ENCODE assay signal across 9 mouse cellular contexts in the genomic region with DNA sequence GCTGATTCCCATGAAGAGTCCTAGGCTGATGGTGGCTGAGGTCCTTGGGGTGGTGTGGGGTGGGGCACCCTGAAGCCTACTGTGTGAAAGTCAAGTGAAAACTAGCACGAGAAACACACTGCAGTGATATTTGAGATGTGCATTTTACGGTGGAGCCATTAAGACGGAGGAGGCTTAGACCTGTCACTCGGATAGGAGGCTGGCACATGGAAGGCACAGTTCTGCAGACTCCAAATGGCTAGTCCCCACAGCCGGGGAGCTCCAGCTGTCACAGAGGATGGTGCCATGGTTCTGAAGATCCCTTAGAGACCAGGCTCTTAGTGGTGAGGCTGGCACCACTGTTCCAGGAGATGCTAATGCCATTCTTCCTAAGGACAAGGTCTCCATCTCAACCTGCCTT. TPM values are rescaled to one million over a fixed set of nuclear protein-coding genes. Genes with fewer than 3 reads are reported as not detected.
DNase-seq lines count a peak whose midpoint lies in the region; ATAC-seq lines count a peak whose summit lies in the region.
"Had no signal": no experiment of that assay in that cellular context is flagged by ENCODE, and none has a peak within 500 bp of the region (broad histone marks: within the 10 kb centered on the region; RNA-seq: fewer than 3 reads in every experiment).

No protein-coding gene starts in this region.

- DNase-seq in cerebellum, adult 9-10 months = peak; percentile 55
- no peak for DNase-seq in cerebellum, postnatal 4 days (ENCODE audit: low spot score in 2 of 2)
- no peak for DNase-seq in neural tube, embryonic 10.5 days (ENCODE audit: extremely low spot score, low spot score)

- H3K9me3 ChIP-seq in hindbrain, embryonic 13.5 days = no peaks in the 10 kb centered on the region
- no peaks in the 10 kb centered on the region for H3K9me3 ChIP-seq in hindbrain, embryonic 12.5 days (replicated peaks)
- no peaks in the 10 kb centered on the region for H3K9me3 ChIP-seq in neural tube, embryonic 13.5 days
- no peaks in the 10 kb centered on the region for H3K9me3 ChIP-seq in stomach, embryonic 15.5 days
- H3K9me3 ChIP-seq: embryonic facial prominence, embryonic 15.5 days had no signal

- 76% methylated on average over 5 of the region's 5 CpGs for WGBS in hindbrain, embryonic 13.5 days
- WGBS in hindbrain, embryonic 12.5 days = 82% methylated on average over 5 of the region's 5 CpGs
- WGBS in neural tube, embryonic 13.5 days = 61% methylated on average over 5 of the region's 5 CpGs
- WGBS in stomach, embryonic 15.5 days = 70% methylated on average over 5 of the region's 5 CpGs

- ATAC-seq in hindbrain, embryonic 13.5 days (ENCODE audit: low FRiP score) = no peak
- no peak for ATAC-seq in hindbrain, embryonic 12.5 days (ENCODE audit: low FRiP score)
- ATAC-seq in neural tube, embryonic 13.5 days (ENCODE audit: low read depth) = no peak
- ATAC-seq in stomach, embryonic 15.5 days (ENCODE audit: insufficient read depth, low FRiP score, low read depth) = no peak
- no peak for ATAC-seq in erythroid progenitor cell, adult 5-6 weeks (replicated peaks; ENCODE audit: low FRiP score, poor library complexity, severe bottlenecking)

- peaks cover 35% of the 10 kb centered on the region for H3K36me3 ChIP-seq in hindbrain, embryonic 13.5 days
- H3K36me3 ChIP-seq in hindbrain, embryonic 12.5 days = peaks cover 32% of the 10 kb centered on the region
- peaks cover 43% of the 10 kb centered on the region for H3K36me3 ChIP-seq in neural tube, embryonic 13.5 days
- H3K36me3 ChIP-seq in stomach, embryonic 15.5 days = no peaks in the 10 kb centered on the region
- H3K36me3 ChIP-seq: embryonic facial prominence, embryonic 15.5 days had no signal

- 0 out of 2 replicates have a peak overlapping the region, but pooled peaks have one; percentile 4 for H3K4me2 ChIP-seq in hindbrain, embryonic 13.5 days
- no peak overlapping the region for H3K4me2 ChIP-seq in hindbrain, embryonic 12.5 days (replicated peaks)
- no peak overlapping the region for H3K4me2 ChIP-seq in neural tube, embryonic 13.5 days
- peak overlapping the region; percentile 32; the same call in 1 of the 2 replicates for H3K4me2 ChIP-seq in stomach, embryonic 15.5 days
- H3K4me2 ChIP-seq: embryonic facial prominence, embryonic 15.5 days had no signal

- peaks cover 58% of the 10 kb centered on the region for H3K4me1 ChIP-seq in hindbrain, embryonic 13.5 days (replicated peaks)
- H3K4me1 ChIP-seq in hindbrain, embryonic 12.5 days = peaks cover 44% of the 10 kb centered on the region
- H3K4me1 ChIP-seq in neural tube, embryonic 13.5 days (replicated peaks) = peaks cover 63% of the 10 kb centered on the region
- H3K4me1 ChIP-seq in stomach, embryonic 15.5 days = peaks cover 33% of the 10 kb centered on the region

- H3K9ac ChIP-seq in hindbrain, embryonic 13.5 days = 0 out of 2 replicates have a peak overlapping the region, but pooled peaks have one; percentile 24
- no peak overlapping the region for H3K9ac ChIP-seq in hindbrain, embryonic 12.5 days
- H3K9ac ChIP-seq in neural tube, embryonic 13.5 days = no peak overlapping the region; the same call in 1 of the 2 replicates
- H3K9ac ChIP-seq in stomach, embryonic 15.5 days = no peak overlapping the region
- H3K9ac ChIP-seq: embryonic facial prominence, embryonic 15.5 days had no signal

- peak overlapping the region; percentile 48; the same call in 1 of the 2 replicates for H3K27ac ChIP-seq in hindbrain, embryonic 13.5 days
- no peak overlapping the region for H3K27ac ChIP-seq in hindbrain, embryonic 12.5 days
- H3K27ac ChIP-seq in neural tube, embryonic 13.5 days (replicated peaks) = peak overlapping the region; percentile 46; the same call in 1 of the 2 replicates
- peak overlapping the region; percentile 95; the same call in 1 of the 2 replicates for H3K27ac ChIP-seq in stomach, embryonic 15.5 days

- no peak overlapping the region for H3K4me3 ChIP-seq in hindbrain, embryonic 13.5 days
- H3K4me3 ChIP-seq in hindbrain, embryonic 12.5 days = no peak overlapping the region
- no peak overlapping the region for H3K4me3 ChIP-seq in neural tube, embryonic 13.5 days
- H3K4me3 ChIP-seq in stomach, embryonic 15.5 days (replicated peaks) = no peak overlapping the region
- H3K4me3 ChIP-seq: embryonic facial prominence, embryonic 15.5 days had no signal

- no peaks in the 10 kb centered on the region for H3K27me3 ChIP-seq in hindbrain, embryonic 13.5 days
- H3K27me3 ChIP-seq in hindbrain, embryonic 12.5 days = no peaks in the 10 kb centered on the region
- H3K27me3 ChIP-seq in neural tube, embryonic 13.5 days = no peaks in the 10 kb centered on the region
- H3K27me3 ChIP-seq in stomach, embryonic 15.5 days (replicated peaks) = no peaks in the 10 kb centered on the region
- H3K27me3 ChIP-seq: embryonic facial prominence, embryonic 15.5 days had no signal

RNA-seq across cellular contexts. Expression of a gene that starts 2.3 kb away (rescaled TPM):
- polyA plus RNA-seq in hindbrain, embryonic 13.5 days (2015; fragmentation: Nextera tagmentation; extraction: Ambion mirVana) = 99.2 and 104 TPM in 2 replicates
- 167 and 169 TPM in 2 replicates for polyA plus RNA-seq in hindbrain, embryonic 12.5 days (2016; fragmentation: Nextera tagmentation; extraction: Ambion mirVana)
- polyA plus RNA-seq in neural tube, embryonic 13.5 days (2015; fragmentation: Nextera tagmentation; extraction: Ambion mirVana) = 89.8 and 94.5 TPM in 2 replicates
- polyA plus RNA-seq in stomach, embryonic 15.5 days (2015; fragmentation: Nextera tagmentation; extraction: Ambion mirVana) = 128 and 129 TPM in 2 replicates
- total RNA-seq in erythroid progenitor cell, adult 5-6 weeks (2015; ENCODE audit: low replicate concordance) = 7.2 and 9.2 TPM in 2 replicates
- 1.9 and 8.2 TPM in 2 replicates for total RNA-seq in erythroid progenitor cell, adult 5-6 weeks (2017; ENCODE audit: low replicate concordance)

RNA-seq across cellular contexts. Expression of a gene that starts 13.5 kb away (rescaled TPM):
- 75.1 and 86.5 TPM in 2 replicates for polyA plus RNA-seq in hindbrain, embryonic 13.5 days (2015; fragmentation: Nextera tagmentation; extraction: Ambion mirVana)
- polyA plus RNA-seq in hindbrain, embryonic 12.5 days (2016; fragmentation: Nextera tagmentation; extraction: Ambion mirVana) = 54.6 and 57.7 TPM in 2 replicates
- 68.9 and 71.8 TPM in 2 replicates for polyA plus RNA-seq in neural tube, embryonic 13.5 days (2015; fragmentation: Nextera tagmentation; extraction: Ambion mirVana)
- 12.5 and 14.9 TPM in 2 replicates for polyA plus RNA-seq in stomach, embryonic 15.5 days (2015; fragmentation: Nextera tagmentation; extraction: Ambion mirVana)
- 1.7 TPM in 1 of 2 replicates, not detected in the other for total RNA-seq in erythroid progenitor cell, adult 5-6 weeks (2015; ENCODE audit: low replicate concordance)
- total RNA-seq in erythroid progenitor cell, adult 5-6 weeks (2017; ENCODE audit: low replicate concordance) = 0.76 and 1.5 TPM in 2 replicates

RNA-seq across cellular contexts. Expression of a gene that starts 28.5 kb away (rescaled TPM):
- 82.8 and 87.3 TPM in 2 replicates for polyA plus RNA-seq in hindbrain, embryonic 13.5 days (2015; fragmentation: Nextera tagmentation; extraction: Ambion mirVana)
- 62.3 and 65.2 TPM in 2 replicates for polyA plus RNA-seq in hindbrain, embryonic 12.5 days (2016; fragmentation: Nextera tagmentation; extraction: Ambion mirVana)
- polyA plus RNA-seq in neural tube, embryonic 13.5 days (2015; fragmentation: Nextera tagmentation; extraction: Ambion mirVana) = 64.8 and 76.9 TPM in 2 replicates
- polyA plus RNA-seq in stomach, embryonic 15.5 days (2015; fragmentation: Nextera tagmentation; extraction: Ambion mirVana) = 25.4 and 28.5 TPM in 2 replicates
- total RNA-seq in erythroid progenitor cell, adult 5-6 weeks (2015; ENCODE audit: low replicate concordance) = 59.1 and 61.6 TPM in 2 replicates
- total RNA-seq in erythroid progenitor cell, adult 5-6 weeks (2017; ENCODE audit: low replicate concordance) = 55.4 and 79.1 TPM in 2 replicates

RNA-seq across cellular contexts. Expression of a gene that starts 33.4 kb away (rescaled TPM):
- 36.1 and 36.5 TPM in 2 replicates for polyA plus RNA-seq in hindbrain, embryonic 13.5 days (2015; fragmentation: Nextera tagmentation; extraction: Ambion mirVana)
- polyA plus RNA-seq in hindbrain, embryonic 12.5 days (2016; fragmentation: Nextera tagmentation; extraction: Ambion mirVana) = 39.0 and 41.9 TPM in 2 replicates
- 35.8 and 40.2 TPM in 2 replicates for polyA plus RNA-seq in neural tube, embryonic 13.5 days (2015; fragmentation: Nextera tagmentation; extraction: Ambion mirVana)
- 5.9 and 6.4 TPM in 2 replicates for polyA plus RNA-seq in stomach, embryonic 15.5 days (2015; fragmentation: Nextera tagmentation; extraction: Ambion mirVana)
- total RNA-seq in erythroid progenitor cell, adult 5-6 weeks (2015; ENCODE audit: low replicate concordance) = 0.72 and 2.1 TPM in 2 replicates
- 0.51 TPM in 1 of 2 replicates, not detected in the other for total RNA-seq in erythroid progenitor cell, adult 5-6 weeks (2017; ENCODE audit: low replicate concordance)

RNA-seq across cellular contexts. Expression of a gene that starts 42.3 kb away (rescaled TPM):
- polyA plus RNA-seq in hindbrain, embryonic 13.5 days (2015; fragmentation: Nextera tagmentation; extraction: Ambion mirVana) = 5.9 and 7.1 TPM in 2 replicates
- polyA plus RNA-seq in hindbrain, embryonic 12.5 days (2016; fragmentation: Nextera tagmentation; extraction: Ambion mirVana) = 10.0 and 11.4 TPM in 2 replicates
- 6.7 and 7.0 TPM in 2 replicates for polyA plus RNA-seq in neural tube, embryonic 13.5 days (2015; fragmentation: Nextera tagmentation; extraction: Ambion mirVana)
- polyA plus RNA-seq in stomach, embryonic 15.5 days (2015; fragmentation: Nextera tagmentation; extraction: Ambion mirVana) = 3.8 and 4.7 TPM in 2 replicates
- total RNA-seq in erythroid progenitor cell, adult 5-6 weeks (2015; ENCODE audit: low replicate concordance) = not detected in 2 replicates
- total RNA-seq in erythroid progenitor cell, adult 5-6 weeks (2017; ENCODE audit: low replicate concordance) = 0.51 TPM in 1 of 2 replicates, not detected in the other

Comparison
In these comparisons a context has a peak if more than half of its experiments do, and no peak if none do; other contexts are left out.
1. H3K4me2 ChIP-seq: peak in hindbrain, embryonic 13.5 days (single experiment) and stomach, embryonic 15.5 days (single experiment); none in hindbrain, embryonic 12.5 days (single experiment) and neural tube, embryonic 13.5 days (single experiment).